Mouse (Mus musculus) midbrain, embryonic 11.5 days (tissue): ENCODE measurements at regions not wholly inside any gene's neighbourhood (a gene's known extent, or its start where the extent isn't known, plus 50 kb on each side); places are given as distances from the start of the nearest gene placed in this dataset.
A peak's percentile ranks its signal among the peaks of the same experiment; 100 is the strongest.

Experiments
- ATAC-seq: fragments of 200-750 bp; cut with Nextera tagmentation; 2 replicates; pipeline ENCODE4 v1.8.0; 2017; ENCODE audit warnings: moderate TSS enrichment, moderate library complexity; ENCODE audit not compliant: low FRiP score
- DNase-seq: peaks from one replicate; pipeline ENCODE4 v3.0.0; 2015; ENCODE audit warnings: low spot score; ENCODE audit errors: missing footprints
- H3K27ac ChIP-seq: fragments of 300-500 bp; sonication (generic); 2 replicates; pipeline ENCODE4 v1.5.1; 2014; ENCODE audit warnings: low read depth, low read length
- H3K27me3 ChIP-seq: fragments of 300-500 bp; sonication (generic); 2 replicates; pipeline ENCODE4 v1.6.1; 2014; ENCODE audit warnings: mild to moderate bottlenecking, low read length, moderate library complexity, mixed read lengths; ENCODE audit not compliant: control insufficient read depth, insufficient read depth
- H3K36me3 ChIP-seq: fragments of 300-500 bp; sonication (generic); 2 replicates; pipeline ENCODE4 v1.6.1; 2014; ENCODE audit warnings: mild to moderate bottlenecking, low read length, moderate library complexity, mixed read lengths; ENCODE audit not compliant: control insufficient read depth, insufficient read depth
- H3K4me1 ChIP-seq: fragments of 300-500 bp; sonication (generic); 2 replicates; pipeline ENCODE4 v1.6.1; 2014; ENCODE audit warnings: low read length; ENCODE audit not compliant: control insufficient read depth, insufficient read depth
- H3K4me2 ChIP-seq: fragments of 300-500 bp; sonication (generic); 2 replicates; pipeline ENCODE4 v1.6.1; 2014; ENCODE audit warnings: mild to moderate bottlenecking, moderate library complexity
- H3K4me3 ChIP-seq: fragments of 300-500 bp; sonication (generic); 2 replicates; pipeline ENCODE4 v1.5.1; 2014; ENCODE audit warnings: low read depth, low read length
- H3K9ac ChIP-seq: fragments of 300-500 bp; sonication (generic); 2 replicates; pipeline ENCODE4 v1.6.1; 2014; ENCODE audit warnings: low read length
- H3K9me3 ChIP-seq: fragments of 300-500 bp; sonication (generic); 2 replicates; pipeline ENCODE4 v1.6.1; 2016; ENCODE audit warnings: low read length; ENCODE audit not compliant: control insufficient read depth
- WGBS: fragments of 180-500 bp; shearing (Covaris S2); extraction: QIAGEN DNeasy Blood & Tissue Kit; methylation state at CpG from one replicate; pipeline ENCODE4 v1.1.7; 2014; 5-methylcytosine and 5-hydroxymethylcytosine counted together

DNA sequence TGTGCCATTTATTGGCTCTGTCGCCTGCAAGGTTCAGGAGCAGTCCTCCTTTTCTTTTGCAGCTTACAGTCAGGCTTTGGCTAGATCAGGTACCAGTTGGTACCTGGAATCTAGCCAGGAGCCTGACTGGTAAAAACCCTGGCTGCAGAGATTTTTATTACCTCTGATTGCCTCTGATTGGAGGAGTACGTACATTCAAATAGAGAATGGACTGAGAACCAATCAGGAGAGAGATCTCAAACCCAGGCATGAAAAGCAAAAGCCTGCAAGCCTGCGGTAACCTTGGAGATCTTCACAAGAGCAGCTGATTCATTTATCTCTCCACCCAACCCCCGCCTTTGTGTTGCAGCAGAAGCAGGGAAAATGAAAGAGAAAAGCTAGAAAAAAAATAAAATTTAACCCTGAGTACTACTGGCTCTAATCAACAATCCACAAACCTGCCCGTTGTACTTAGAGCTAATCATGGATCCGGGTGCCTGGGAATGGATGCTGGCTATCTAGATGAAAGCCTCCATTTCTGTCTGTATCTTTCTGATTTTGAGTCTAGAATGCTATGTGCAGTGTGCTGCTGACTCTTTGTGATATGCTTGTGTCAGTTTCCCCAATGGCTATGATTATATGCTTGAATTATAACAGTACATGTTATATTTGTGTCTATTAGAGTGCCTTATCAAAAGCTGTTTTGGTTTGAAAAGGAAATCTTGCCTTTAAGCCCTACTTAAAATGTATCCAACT lies 406.2 kb upstream of the Ndn start:
- H3K4me3 ChIP-seq = no peak overlapping the region
- WGBS = 46% methylated on average over 6 of the region's 6 CpGs
- no peaks in the 10 kb centered on the region for H3K36me3 ChIP-seq
- DNase-seq (peak; percentile 85), ATAC-seq (peak; percentile 96)
- H3K9me3 ChIP-seq = no peaks in the 10 kb centered on the region
- H3K27ac ChIP-seq = peak overlapping the region; percentile 61
- peak overlapping the region; percentile 25; the same call in 1 of the 2 replicates for H3K4me2 ChIP-seq
- H3K4me1 ChIP-seq = no peaks in the 10 kb centered on the region
- H3K27me3 ChIP-seq = no peaks in the 10 kb centered on the region
- H3K9ac ChIP-seq = no peak overlapping the region

- no peak for DNase-seq
- Histone ChIP-seq H3K4me2 (no peak overlapping the region), H3K36me3 (no peaks in the 10 kb centered on the region), H3K27me3 (no peaks in the 10 kb centered on the region), H3K9me3 (no peaks in the 10 kb centered on the region), H3K27ac (no peak overlapping the region), H3K4me1 (no peaks in the 10 kb centered on the region), H3K4me3 (no peak overlapping the region), H3K9ac (no peak overlapping the region)
- 40% methylated on average over 2 of the region's 2 CpGs for WGBS
- ATAC-seq = peak; percentile 76
These were observed 364.0 kb upstream of the Ndn start for GRCm38 (mm10) chr7:61982203-61982932.

GRCm38 (mm10) chr7:62026635-62027034 lies 319.7 kb upstream of the Ndn start:
- peaks cover 3% of the 10 kb centered on the region; the same call in 1 of the 2 replicates for H3K9me3 ChIP-seq
- H3K4me3 ChIP-seq = no peak overlapping the region
- H3K4me2 ChIP-seq = no peak overlapping the region
- 69% methylated on average over 3 of the region's 3 CpGs for WGBS
- no peak overlapping the region for H3K27ac ChIP-seq
- H3K36me3 ChIP-seq = no peaks in the 10 kb centered on the region
- no peak overlapping the region for H3K9ac ChIP-seq
- H3K27me3 ChIP-seq = no peaks in the 10 kb centered on the region
- no peaks in the 10 kb centered on the region for H3K4me1 ChIP-seq
- DNase-seq (no peak), ATAC-seq (no peak)

DNA sequence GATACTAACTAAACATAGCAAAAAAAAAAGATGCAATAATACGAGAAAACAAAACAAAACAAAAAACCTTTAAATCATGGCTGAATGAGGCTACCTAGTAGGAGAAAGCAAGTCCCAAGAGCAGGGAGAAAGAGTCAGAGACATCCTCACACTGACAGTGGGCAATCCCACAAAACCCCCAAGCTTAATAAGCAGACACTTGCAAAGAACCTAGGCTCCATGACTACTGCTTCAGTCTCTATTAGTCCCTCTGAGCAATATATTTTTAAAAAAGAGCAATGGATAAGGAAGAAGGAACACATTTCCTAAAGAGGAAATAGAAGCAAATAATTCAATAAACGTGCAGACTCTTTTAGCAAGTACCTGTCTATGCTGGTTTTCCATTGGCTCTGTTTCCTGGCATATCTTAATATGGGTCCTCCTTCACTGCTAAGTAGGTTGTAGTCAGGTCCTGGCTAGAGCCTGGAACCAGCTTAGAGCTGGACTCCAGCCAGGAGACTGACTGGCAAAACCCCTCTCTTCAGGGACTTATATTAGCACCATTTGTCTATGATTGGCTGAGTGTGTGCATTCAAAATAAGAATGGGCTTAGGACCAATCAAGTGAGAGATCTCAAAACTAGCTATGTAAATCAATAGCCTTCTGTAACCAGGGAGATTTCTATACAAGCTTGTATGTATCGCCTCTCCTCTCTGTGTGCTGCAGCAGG lies 300.5 kb upstream of the Ndn start:
- H3K4me1 ChIP-seq = no peaks in the 10 kb centered on the region
- H3K36me3 ChIP-seq = no peaks in the 10 kb centered on the region
- ATAC-seq (peak; percentile 84), DNase-seq (no peak)
- H3K27me3 ChIP-seq = no peaks in the 10 kb centered on the region
- H3K9me3 ChIP-seq = no peaks in the 10 kb centered on the region
- no peak overlapping the region for H3K4me2 ChIP-seq
- H3K4me3 ChIP-seq = no peak overlapping the region
- no peak overlapping the region for H3K27ac ChIP-seq
- no peak overlapping the region for H3K9ac ChIP-seq
- 62% methylated on average over 3 of the region's 3 CpGs for WGBS

- Histone ChIP-seq H3K4me1 (no peaks in the 10 kb centered on the region), H3K4me2 (no peak overlapping the region), H3K9me3 (no peaks in the 10 kb centered on the region), H3K9ac (no peak overlapping the region), H3K4me3 (no peak overlapping the region), H3K27ac (no peak overlapping the region), H3K27me3 (no peaks in the 10 kb centered on the region), H3K36me3 (no peaks in the 10 kb centered on the region)
- DNase-seq = no peak
- WGBS = 88% methylated on average over 2 of the region's 2 CpGs
- ATAC-seq = peak; percentile 42; the same call in 1 of the 2 replicates
These were observed 299.9 kb upstream of the Ndn start for GRCm38 (mm10) chr7:62046452-62046809.

DNA sequence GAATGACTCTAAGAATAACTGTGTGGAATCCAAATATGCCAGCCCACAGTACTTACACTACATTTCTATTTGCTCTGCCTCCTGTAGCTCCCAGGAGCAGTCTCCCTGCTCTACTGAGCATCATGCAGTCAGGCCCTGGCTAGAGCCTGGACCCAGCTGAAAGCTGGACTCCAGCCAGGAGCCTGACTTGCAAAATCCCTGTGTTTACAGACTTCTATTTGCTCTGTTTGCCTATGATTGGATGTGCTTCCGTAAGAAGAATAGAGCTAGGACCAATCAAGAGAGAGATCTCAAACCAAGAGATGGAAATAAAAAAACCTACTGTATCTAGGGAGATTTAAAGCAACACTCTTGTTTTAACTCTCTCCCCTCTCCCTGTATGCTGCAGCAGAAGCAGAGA lies 267.8 kb upstream of the Ndn start:
- no peak for ATAC-seq
- H3K4me1 ChIP-seq = no peaks in the 10 kb centered on the region
- 85% methylated on average over 1 of the region's 1 CpGs for WGBS
- H3K27me3 ChIP-seq = no peaks in the 10 kb centered on the region
- no peaks in the 10 kb centered on the region for H3K36me3 ChIP-seq
- no peak overlapping the region for H3K4me2 ChIP-seq
- no peak overlapping the region for H3K9ac ChIP-seq
- no peaks in the 10 kb centered on the region for H3K9me3 ChIP-seq
- no peak overlapping the region for H3K27ac ChIP-seq
- no peak overlapping the region for H3K4me3 ChIP-seq
- DNase-seq = no peak

DNA sequence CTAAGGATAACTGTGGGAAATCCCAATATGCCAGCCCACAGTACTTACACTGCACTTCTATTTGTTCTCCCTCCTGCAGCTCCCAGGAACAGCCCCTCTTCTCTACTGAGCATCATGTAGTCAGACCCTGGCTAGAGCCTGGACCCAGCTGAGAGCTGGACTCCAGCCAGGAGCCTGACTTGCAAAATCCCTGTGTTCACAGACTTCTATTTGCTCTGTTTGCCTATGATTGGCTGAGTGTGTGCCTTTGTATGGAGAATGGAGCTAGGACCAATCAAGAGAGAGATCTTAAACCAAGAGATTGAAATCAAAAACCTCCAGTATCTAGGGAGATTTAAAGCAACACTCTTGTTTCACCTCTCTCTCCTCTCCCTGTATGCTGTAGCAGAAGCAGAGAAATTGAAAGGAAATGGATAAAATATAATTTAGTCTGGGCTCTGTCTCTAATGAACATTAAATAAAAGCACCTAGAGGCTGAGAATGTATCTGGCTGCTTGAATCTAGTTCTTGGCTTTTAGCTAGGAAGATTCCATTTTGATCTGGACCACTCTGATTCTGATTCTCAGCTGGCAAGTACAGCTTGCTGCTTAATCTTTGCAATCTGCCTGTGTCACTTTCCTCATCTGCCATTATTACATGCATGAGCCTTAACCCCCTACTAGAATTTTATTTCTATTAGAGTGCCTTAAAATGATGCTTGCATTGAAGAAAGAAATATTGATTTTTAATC lies 261.1 kb upstream of the Ndn start:
- no peak overlapping the region for H3K4me2 ChIP-seq
- no peaks in the 10 kb centered on the region for H3K36me3 ChIP-seq
- DNase-seq = no peak
- H3K9ac ChIP-seq = no peak overlapping the region
- H3K4me1 ChIP-seq = no peaks in the 10 kb centered on the region
- no peaks in the 10 kb centered on the region for H3K27me3 ChIP-seq
- ATAC-seq = peak; percentile 87
- no peak overlapping the region for H3K4me3 ChIP-seq
- no peaks in the 10 kb centered on the region for H3K9me3 ChIP-seq
- H3K27ac ChIP-seq = no peak overlapping the region
